9 mouse cellular contexts compared by ENCODE assay signal in genomic region chr9:47367266-47367957, GRCm38 (mm10).
DNase-seq lines count a peak whose midpoint lies in the region.
"Had no signal": no experiment of that assay in that cellular context is flagged by ENCODE, and none has a peak within 500 bp of the region (broad histone marks: within the 10 kb centered on the region; RNA-seq: fewer than 3 reads in every experiment).

No protein-coding gene starts in this region.

- H3K27me3 ChIP-seq in heart, embryonic 10.5 days (ENCODE audit: insufficient read depth, poor library complexity, severe bottlenecking) = peaks cover 68% of the 10 kb centered on the region
- H3K27me3 ChIP-seq: CH12.LX had no signal

- DNase-seq in heart, embryonic 10.5 days (ENCODE audit: low spot score) = no peak
- DNase-seq in heart, adult 8-10 months (ENCODE audit: low spot score) = no peak
- DNase-seq in ZHBTc4 (ENCODE audit: low read depth, low spot score) = peak; percentile 46
- peak; percentile 67 for DNase-seq in gonadal fat pad, adult 2 months (ENCODE audit: low read depth)
- peak; percentile 34 for DNase-seq in mesoderm, embryonic 11.5 days (ENCODE audit: low read depth, low spot score)
- no peak for DNase-seq in c-Kit-positive CD71-positive TER-119-positive erythroid progenitor cells, embryonic 14.5 days (ENCODE audit: low spot score)
- DNase-seq in urinary bladder, adult 2 months (ENCODE audit: low spot score) = no peak
- no peak for DNase-seq in frontal cortex, postnatal 25 days (ENCODE audit: low spot score in 2 of 2)

- no peaks in the 10 kb centered on the region for H3K36me3 ChIP-seq in heart, embryonic 10.5 days

- WGBS in heart, embryonic 10.5 days = 11% methylated on average over 17 of the region's 17 CpGs

- H3K27ac ChIP-seq in heart, embryonic 10.5 days = no peak overlapping the region

- peaks cover 29% of the 10 kb centered on the region for H3K4me1 ChIP-seq in heart, embryonic 10.5 days

- no peaks in the 10 kb centered on the region for H3K9me3 ChIP-seq in heart, embryonic 10.5 days

- H3K4me3 ChIP-seq in heart, embryonic 10.5 days = peak overlapping the region; percentile 59

Comparison
In these comparisons a context has a peak if more than half of its experiments do, and no peak if none do; other contexts are left out.
1. DNase-seq: peak in ZHBTc4 (single experiment), gonadal fat pad, adult 2 months (single experiment) and mesoderm, embryonic 11.5 days (single experiment); none in heart, embryonic 10.5 days (single experiment), heart, adult 8-10 months (single experiment), c-Kit-positive CD71-positive TER-119-positive erythroid progenitor cells, embryonic 14.5 days (single experiment), urinary bladder, adult 2 months (single experiment) and frontal cortex, postnatal 25 days (0 of 2).